ENCODE assay signal across 9 mouse cellular contexts in the genomic region with DNA sequence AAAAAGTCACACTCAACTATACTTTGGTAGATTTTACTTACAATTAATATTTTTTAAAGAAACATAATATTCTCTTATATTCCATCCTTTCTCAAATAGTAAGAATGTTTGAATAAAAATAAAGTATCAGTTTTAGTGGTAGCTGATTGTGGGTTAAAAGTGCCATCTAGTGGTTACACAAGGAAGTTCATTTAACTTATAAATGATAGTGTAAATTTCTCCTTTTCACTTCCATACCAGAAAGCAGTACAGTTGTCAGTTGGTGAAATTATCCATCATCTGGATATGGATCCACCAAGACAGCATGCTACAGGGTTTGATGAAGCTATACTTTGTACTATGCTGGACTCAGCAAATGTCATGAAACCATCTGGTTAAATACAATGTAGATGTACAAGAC.
DNase-seq lines count a peak whose midpoint lies in the region; ATAC-seq and TF ChIP-seq lines count a peak whose summit lies in the region.
"Had no signal": no experiment of that assay in that cellular context is flagged by ENCODE, and none has a peak within 500 bp of the region (broad histone marks: within the 10 kb centered on the region; RNA-seq: fewer than 3 reads in every experiment).

No protein-coding gene starts in this region.

- ATAC-seq in kidney, postnatal 0 days (replicated peaks; ENCODE audit: low FRiP score, low read depth), result no peak
- ATAC-seq in G1E (ENCODE audit: extremely low read depth, insufficient number of reproducible peaks, low FRiP score, poor library complexity, severe bottlenecking), result peak; percentile 28; the same call in 1 of the 2 replicates
- ATAC-seq in midbrain, embryonic 12.5 days (ENCODE audit: low FRiP score, low read depth), result peak; percentile 38; the same call in 1 of the 2 replicates

- no peak overlapping the region for H3K27ac ChIP-seq in kidney, postnatal 0 days
- H3K27ac ChIP-seq in midbrain, embryonic 12.5 days (replicated peaks), result no peak overlapping the region

- peak; percentile 76 for TF ChIP-seq CTCF in kidney, postnatal 0 days (IDR thresholded peaks at IDR 0.05; ENCODE audit: low read depth)
- no peak for TF ChIP-seq CTCF in G1E (IDR thresholded peaks at IDR 0.05; ENCODE audit: low read depth, low read length)

- DNase-seq in kidney, postnatal 0 days (ENCODE audit: low spot score), result peak; percentile 78
- no peak for DNase-seq in kidney, postnatal 36 days
- DNase-seq in G1E (ENCODE audit: low spot score), result no peak
- peak; percentile 60 for DNase-seq in embryo, embryonic 10.5 days (ENCODE audit: low spot score)
- no peak for DNase-seq in right cerebral cortex, postnatal 10 days (ENCODE audit: low spot score in 2 of 2)
- no peak for DNase-seq in kidney, adult 8-10 months
- no peak for DNase-seq in c-Kit-positive CD71-positive TER-119-positive erythroid progenitor cells, embryonic 14.5 days (ENCODE audit: low spot score)
- DNase-seq: right cerebral cortex, postnatal 25 days had no signal

- no peaks in the 10 kb centered on the region for H3K4me1 ChIP-seq in kidney, postnatal 0 days (replicated peaks; ENCODE audit: insufficient read depth, low read length)
- H3K4me1 ChIP-seq in G1E (ENCODE audit: insufficient read depth, low read depth, low read length), result no peaks in the 10 kb centered on the region
- no peaks in the 10 kb centered on the region for H3K4me1 ChIP-seq in midbrain, embryonic 12.5 days

- no peaks in the 10 kb centered on the region for H3K9me3 ChIP-seq in kidney, postnatal 0 days (replicated peaks; ENCODE audit: low read length)
- peaks cover 3% of the 10 kb centered on the region; the same call in 1 of the 2 replicates for H3K9me3 ChIP-seq in G1E (replicated peaks)
- no peaks in the 10 kb centered on the region for H3K9me3 ChIP-seq in midbrain, embryonic 12.5 days

- H3K4me2 ChIP-seq in kidney, postnatal 0 days (ENCODE audit: low read length), result no peak overlapping the region
- H3K4me2 ChIP-seq in midbrain, embryonic 12.5 days (replicated peaks), result no peak overlapping the region

- no peak overlapping the region for H3K9ac ChIP-seq in kidney, postnatal 0 days (ENCODE audit: low read depth, low read length)
- H3K9ac ChIP-seq in midbrain, embryonic 12.5 days (replicated peaks), result no peak overlapping the region

- H3K4me3 ChIP-seq in kidney, postnatal 0 days (replicated peaks; ENCODE audit: low read depth, low read length), result no peak overlapping the region
- H3K4me3 ChIP-seq in G1E (ENCODE audit: low read depth, low read length), result no peak overlapping the region
- H3K4me3 ChIP-seq in midbrain, embryonic 12.5 days, result no peak overlapping the region

- H3K27me3 ChIP-seq in kidney, postnatal 0 days (ENCODE audit: insufficient read depth, low read length), result no peaks in the 10 kb centered on the region
- peaks cover 2% of the 10 kb centered on the region; the same call in 1 of the 2 replicates for H3K27me3 ChIP-seq in G1E (ENCODE audit: insufficient read depth, low read length)
- no peaks in the 10 kb centered on the region for H3K27me3 ChIP-seq in midbrain, embryonic 12.5 days

- H3K36me3 ChIP-seq in kidney, postnatal 0 days (ENCODE audit: insufficient read depth, low read length), result no peaks in the 10 kb centered on the region
- H3K36me3 ChIP-seq in G1E (replicated peaks), result no peaks in the 10 kb centered on the region
- H3K36me3 ChIP-seq in midbrain, embryonic 12.5 days, result no peaks in the 10 kb centered on the region

Comparison
In these comparisons a context has a peak if more than half of its experiments do, and no peak if none do; other contexts are left out.
1. DNase-seq: peak in kidney, postnatal 0 days (single experiment) and embryo, embryonic 10.5 days (single experiment); none in kidney, postnatal 36 days (0 of 2), G1E (single experiment), right cerebral cortex, postnatal 10 days (0 of 2), kidney, adult 8-10 months (0 of 2) and c-Kit-positive CD71-positive TER-119-positive erythroid progenitor cells, embryonic 14.5 days (single experiment).